Mouse (Mus musculus) hindbrain, embryonic 13.5 days (tissue): Measurements from ENCODE around the gene Zscan22. TPM values are rescaled to one million over a fixed set of nuclear protein-coding genes. Genes with fewer than 3 reads are reported as not detected.
"Not testable (repeated sequence)": the region's sequence is repeated elsewhere in the genome, so short reads cannot be mapped to it uniquely, and the experiment has no call there.

ENCODE experiments used
- ATAC-seq: fragments of 200-750 bp; cut with Nextera tagmentation; 2 replicates; pipeline ENCODE4 v1.8.0; 2017; ENCODE audit warnings: moderate TSS enrichment; ENCODE audit not compliant: low FRiP score
- H3K27ac ChIP-seq: fragments of 300-500 bp; sonication (generic); 2 replicates; pipeline ENCODE4 v1.5.1; 2015; ENCODE audit warnings: inconsistent platforms, mild to moderate bottlenecking, moderate library complexity
- H3K27me3 ChIP-seq: fragments of 300-500 bp; sonication (generic); 2 replicates; pipeline ENCODE4 v1.6.1; 2015; ENCODE audit warnings: mild to moderate bottlenecking, inconsistent platforms
- H3K36me3 ChIP-seq: fragments of 300-500 bp; sonication (generic); 2 replicates; pipeline ENCODE4 v1.6.1; 2015; ENCODE audit warnings: mild to moderate bottlenecking, inconsistent platforms
- H3K4me1 ChIP-seq: fragments of 300-500 bp; sonication (generic); replicated peaks from 2 replicates; pipeline ENCODE4 v1.6.1; 2015; ENCODE audit warnings: inconsistent platforms
- H3K4me2 ChIP-seq: fragments of 300-500 bp; sonication (generic); 2 replicates; pipeline ENCODE4 v1.6.1; 2015; ENCODE audit warnings: inconsistent platforms, mild to moderate bottlenecking, moderate library complexity
- H3K4me3 ChIP-seq: fragments of 300-500 bp; sonication (generic); 2 replicates; pipeline ENCODE4 v1.5.1; 2015; ENCODE audit warnings: mild to moderate bottlenecking, inconsistent platforms
- H3K9ac ChIP-seq: fragments of 300-500 bp; sonication (generic); 2 replicates; pipeline ENCODE4 v1.6.1; 2015; ENCODE audit warnings: mild to moderate bottlenecking, inconsistent platforms
- H3K9me3 ChIP-seq: fragments of 300-500 bp; sonication (generic); 2 replicates; pipeline ENCODE4 v1.6.1; 2016; ENCODE audit warnings: inconsistent platforms
- WGBS: fragments of 180-500 bp; shearing (Covaris S2); methylation state at CpG from one replicate; pipeline ENCODE4 v1.1.7; 2015; 5-methylcytosine and 5-hydroxymethylcytosine counted together
- polyA plus RNA-seq: library from polyadenylated mRNA; unstranded; fragments of >200 nt; fragmentation: Nextera tagmentation; extraction: Ambion mirVana; gene quantifications from 2 replicates; pipeline ENCODE4 v1.2.1, GENCODE M21; 2015

Zscan22 gene
- polyA plus RNA-seq: 10.6 and 10.9 TPM in 2 replicates

- Histone ChIP-seq H3K27ac (no peak within 1 kb of the TSS), H3K4me1 (peaks cover 16% of the 10 kb centered on the region), H3K27me3 (no peaks in the 10 kb centered on the region), H3K36me3 (peaks cover 6% of the 10 kb centered on the region), H3K4me2 (peak within 1 kb of the TSS; percentile 49), H3K9me3 (no peaks in the 10 kb centered on the region), H3K9ac (peak within 1 kb of the TSS; percentile 73), H3K4me3 (peak within 1 kb of the TSS; percentile 55)
- peak; percentile 98 for ATAC-seq
- 6% methylated on average over 36 of the region's 36 CpGs for WGBS
These were observed at the start of gene Zscan22 for GRCm38 (mm10) chr7:12897655-12898410. Gene Zscan22 (plus strand): TSS chr7:12897815.

GRCm38 (mm10) chr7:12874301-12874700, 23.3 kb upstream of the Zscan22 start:
- peaks cover 11% of the 10 kb centered on the region for H3K9me3 ChIP-seq
- H3K4me1 ChIP-seq: no peaks in the 10 kb centered on the region
- H3K4me3 ChIP-seq: no peak overlapping the region
- no peak for ATAC-seq
- 0 out of 2 replicates have a peak, but pooled peaks cover 6% of the 10 kb centered on the region for H3K27me3 ChIP-seq
- H3K9ac ChIP-seq: no peak overlapping the region
- 28% methylated on average over 3 of the region's 3 CpGs for WGBS
- no peak overlapping the region for H3K4me2 ChIP-seq
- H3K27ac ChIP-seq: no peak overlapping the region
- no peaks in the 10 kb centered on the region for H3K36me3 ChIP-seq

GRCm38 (mm10) chr7:12880036-12880435, 17.6 kb upstream of the Zscan22 start:
- peaks cover 23% of the 10 kb centered on the region for H3K4me1 ChIP-seq
- H3K4me3 ChIP-seq: no peak overlapping the region
- no peak for ATAC-seq
- H3K4me2 ChIP-seq: peak overlapping the region; percentile 83; the same call in 1 of the 2 replicates
- peaks cover 8% of the 10 kb centered on the region for H3K36me3 ChIP-seq
- H3K9ac ChIP-seq: no peak overlapping the region
- H3K27me3 ChIP-seq: 0 out of 2 replicates have a peak, but pooled peaks cover 3% of the 10 kb centered on the region
- H3K27ac ChIP-seq: no peak overlapping the region
- H3K9me3 ChIP-seq: 0 out of 2 replicates have a peak, but pooled peaks cover 3% of the 10 kb centered on the region

GRCm38 (mm10) chr7:12880497-12880896, 17.1 kb upstream of the Zscan22 start:
- Histone ChIP-seq H3K4me2 (peak overlapping the region; percentile 83), H3K9ac (peak overlapping the region; percentile 92), H3K4me1 (peaks cover 23% of the 10 kb centered on the region), H3K36me3 (peaks cover 12% of the 10 kb centered on the region), H3K4me3 (peak overlapping the region; percentile 77), H3K27ac (peak overlapping the region; percentile 49; the same call in 1 of the 2 replicates)
- peak; percentile 44 for ATAC-seq
- H3K27me3 ChIP-seq, H3K9me3 ChIP-seq: not testable (repeated sequence)
- 49% methylated on average over 8 of the region's 8 CpGs for WGBS

DNA sequence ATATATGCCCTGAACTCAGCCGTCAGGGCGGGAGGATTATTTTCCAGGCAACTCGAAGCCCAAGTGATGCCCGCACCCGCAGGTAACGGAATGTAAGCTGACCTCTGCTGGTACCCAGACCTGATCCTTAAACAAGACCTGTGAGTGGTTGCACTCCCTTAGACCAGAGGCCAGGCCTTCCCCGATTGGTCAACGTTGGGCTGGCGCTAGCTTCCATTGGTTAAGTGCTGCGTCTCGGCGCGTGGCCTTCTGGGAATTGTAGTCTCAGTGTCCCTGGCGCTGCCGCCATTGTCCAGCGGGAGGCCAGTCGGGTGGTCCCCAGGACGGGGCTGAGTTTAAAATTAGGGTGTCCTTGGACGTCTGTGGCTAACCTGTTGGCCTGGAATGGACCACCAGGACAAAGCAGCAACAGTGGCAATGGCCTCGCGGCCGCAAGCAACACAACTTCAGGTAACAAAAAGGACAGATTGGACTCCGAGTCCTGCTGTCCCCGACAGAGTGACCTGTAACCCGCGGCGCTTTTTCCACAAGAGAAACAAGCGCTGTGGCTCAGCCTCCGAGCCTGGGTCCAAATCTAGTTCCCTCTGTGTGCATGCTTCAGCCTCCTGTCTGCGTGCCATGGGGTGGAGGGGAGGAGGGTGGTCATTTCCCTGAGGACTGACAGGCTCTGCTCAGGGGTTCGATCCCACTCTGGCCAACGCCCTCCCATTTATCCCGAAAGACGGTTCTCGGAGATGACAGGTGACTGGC, 16.5 kb upstream of the Zscan22 start, which contains the start of gene Zfp128:
Zfp128 (plus strand) TSS at position 267 of the 750 bp plus-strand sequence.
- H3K4me1 ChIP-seq: peaks cover 23% of the 10 kb centered on the region
- H3K27ac ChIP-seq: peak within 1 kb of the TSS; percentile 49
- H3K36me3 ChIP-seq: peaks cover 18% of the 10 kb centered on the region
- peak within 1 kb of the TSS; percentile 77 for H3K4me3 ChIP-seq
- ATAC-seq: peak; percentile 98
- H3K9ac ChIP-seq: peak within 1 kb of the TSS; percentile 92
- H3K4me2 ChIP-seq: peak within 1 kb of the TSS; percentile 83
- WGBS: 1% methylated on average over 35 of the region's 35 CpGs
- no peaks in the 10 kb centered on the region for H3K27me3 ChIP-seq
- no peaks in the 10 kb centered on the region for H3K9me3 ChIP-seq

GRCm38 (mm10) chr7:12886563-12887266, 10.9 kb upstream of the Zscan22 start:
- H3K36me3 ChIP-seq: peaks cover 73% of the 10 kb centered on the region
- no peak overlapping the region for H3K4me2 ChIP-seq
- peaks cover 14% of the 10 kb centered on the region for H3K4me1 ChIP-seq
- no peak overlapping the region for H3K27ac ChIP-seq
- no peak overlapping the region for H3K9ac ChIP-seq
- WGBS: 95% methylated on average over 12 of the region's 12 CpGs
- H3K9me3 ChIP-seq: no peaks in the 10 kb centered on the region
- no peaks in the 10 kb centered on the region for H3K27me3 ChIP-seq
- ATAC-seq: no peak
- no peak overlapping the region for H3K4me3 ChIP-seq

DNA sequence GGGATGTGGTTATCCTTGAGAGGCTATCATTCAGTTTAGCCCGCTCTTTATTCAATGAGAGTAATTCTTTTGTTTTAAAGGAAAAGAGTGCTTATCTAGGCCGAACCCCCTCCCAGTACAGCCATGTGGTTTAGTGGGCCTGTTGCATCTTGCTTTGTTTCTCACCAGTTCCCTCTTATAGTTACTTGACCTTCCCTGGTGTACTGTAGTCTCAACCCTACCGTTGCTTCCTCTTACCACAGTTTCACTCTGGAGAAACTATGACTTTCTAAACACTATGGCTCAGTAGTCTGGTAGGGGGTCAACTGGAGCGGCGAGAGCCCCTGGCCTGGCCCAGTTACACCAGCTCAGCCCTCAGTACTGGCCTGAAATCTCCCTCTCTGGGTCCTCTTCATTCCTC, 10.0 kb upstream of the Zscan22 start:
- Histone ChIP-seq H3K9me3 (no peaks in the 10 kb centered on the region), H3K36me3 (peaks cover 81% of the 10 kb centered on the region)

GRCm38 (mm10) chr7:12890928-12891327, 6.7 kb upstream of the Zscan22 start:
- ATAC-seq: no peak
- Histone ChIP-seq H3K9ac (no peak overlapping the region), H3K9me3 (no peaks in the 10 kb centered on the region), H3K4me3 (no peak overlapping the region), H3K4me2 (no peak overlapping the region), H3K27me3 (no peaks in the 10 kb centered on the region), H3K36me3 (peaks cover 65% of the 10 kb centered on the region), H3K4me1 (no peaks in the 10 kb centered on the region), H3K27ac (no peak overlapping the region)
- WGBS: 93% methylated on average over 14 of the region's 14 CpGs

More for the DNA sequence above, 10.0 kb upstream of the Zscan22 start:
- Histone ChIP-seq H3K27ac (no peak overlapping the region), H3K4me2 (no peak overlapping the region), H3K27me3 (no peaks in the 10 kb centered on the region), H3K4me3 (no peak overlapping the region), H3K4me1 (peaks cover 6% of the 10 kb centered on the region), H3K9ac (no peak overlapping the region)
- WGBS: 98% methylated on average over 5 of the region's 5 CpGs
- ATAC-seq: no peak

DNA sequence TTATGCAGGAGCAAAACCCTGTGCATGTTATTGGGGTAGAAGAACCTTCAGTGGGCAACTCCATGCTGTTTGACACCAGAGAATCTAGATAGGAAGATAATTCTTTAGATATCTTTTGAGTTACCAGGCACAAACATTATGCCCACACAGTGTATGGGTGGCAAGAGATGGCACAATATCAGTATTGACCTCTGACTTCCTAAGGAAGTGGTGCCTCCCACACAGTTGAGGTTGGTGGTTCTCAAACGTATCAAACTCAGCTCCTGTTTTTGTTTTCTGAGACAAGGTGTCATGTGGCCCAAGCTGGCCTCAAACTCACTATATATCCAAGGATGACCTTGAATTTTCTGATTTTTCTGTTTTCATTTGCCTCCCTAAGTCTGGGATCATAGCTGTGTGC, 6.3 kb upstream of the Zscan22 start:
- 88% methylated on average over 1 of the region's 1 CpGs for WGBS
- no peak overlapping the region for H3K4me3 ChIP-seq
- no peak overlapping the region for H3K27ac ChIP-seq
- no peak overlapping the region for H3K9ac ChIP-seq
- no peaks in the 10 kb centered on the region for H3K4me1 ChIP-seq
- no peak for ATAC-seq
- H3K9me3 ChIP-seq: no peaks in the 10 kb centered on the region
- no peak overlapping the region for H3K4me2 ChIP-seq
- H3K27me3 ChIP-seq: no peaks in the 10 kb centered on the region
- peaks cover 61% of the 10 kb centered on the region for H3K36me3 ChIP-seq

- no peak for ATAC-seq
- peaks cover 39% of the 10 kb centered on the region for H3K36me3 ChIP-seq
- no peak overlapping the region for H3K27ac ChIP-seq
- no peak overlapping the region for H3K4me2 ChIP-seq
- H3K4me1 ChIP-seq: peaks cover 16% of the 10 kb centered on the region
- WGBS: 93% methylated on average over 5 of the region's 5 CpGs
- no peak overlapping the region for H3K4me3 ChIP-seq
- H3K27me3 ChIP-seq: no peaks in the 10 kb centered on the region
- no peaks in the 10 kb centered on the region for H3K9me3 ChIP-seq
- H3K9ac ChIP-seq: no peak overlapping the region
These were observed 3.9 kb downstream of the Zscan22 start for GRCm38 (mm10) chr7:12901517-12901916.

DNA sequence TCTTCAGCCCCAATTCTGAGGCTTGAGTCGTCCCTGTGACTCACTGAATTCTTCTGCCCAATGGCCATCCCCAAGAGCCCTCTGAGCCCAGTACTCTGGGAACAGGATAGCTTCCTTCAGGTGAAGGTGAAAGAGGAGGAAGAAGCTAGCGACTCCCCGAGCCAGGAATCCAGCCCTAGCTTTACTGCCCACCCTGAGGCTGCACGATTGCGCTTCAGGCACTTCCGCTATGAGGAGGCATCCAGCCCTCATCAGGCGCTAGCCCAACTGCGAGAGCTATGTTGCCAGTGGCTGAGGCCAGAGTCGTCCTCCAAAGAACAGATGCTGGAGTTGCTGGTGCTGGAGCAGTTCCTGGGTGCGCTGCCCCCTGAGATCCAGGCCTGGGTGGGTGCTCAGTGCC, 6.0 kb downstream of the Zscan22 start:
- Histone ChIP-seq H3K27me3 (no peaks in the 10 kb centered on the region), H3K4me2 (no peak overlapping the region), H3K4me1 (peaks cover 10% of the 10 kb centered on the region), H3K27ac (no peak overlapping the region), H3K4me3 (no peak overlapping the region), H3K36me3 (peaks cover 60% of the 10 kb centered on the region), H3K9ac (0 out of 2 replicates have a peak overlapping the region, but pooled peaks have one; percentile 39), H3K9me3 (no peaks in the 10 kb centered on the region)
- WGBS: 66% methylated on average over 10 of the region's 10 CpGs
- ATAC-seq: no peak

DNA sequence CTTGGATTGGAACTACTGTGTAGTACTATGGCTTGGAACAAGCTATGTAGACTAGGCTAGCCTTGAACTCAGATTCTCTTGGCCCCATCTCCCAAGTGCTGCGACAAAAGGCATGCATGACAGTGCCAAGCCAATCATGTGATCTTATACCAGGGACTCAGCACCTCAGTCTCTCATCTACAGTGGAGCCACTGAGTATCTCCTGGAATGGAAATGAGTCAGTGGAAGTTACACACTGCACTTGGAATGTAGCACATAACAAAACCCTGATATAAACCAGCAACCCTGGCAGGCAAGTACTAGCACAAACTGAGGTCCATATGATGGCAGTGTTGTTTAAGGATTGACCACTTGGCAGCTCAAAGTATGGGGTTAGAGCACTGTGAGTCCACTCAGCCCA, 7.5 kb downstream of the Zscan22 start:
- H3K27me3 ChIP-seq: no peaks in the 10 kb centered on the region
- no peak for ATAC-seq
- peaks cover 8% of the 10 kb centered on the region for H3K4me1 ChIP-seq
- H3K4me3 ChIP-seq: no peak overlapping the region
- WGBS: 96% methylated on average over 1 of the region's 1 CpGs
- H3K27ac ChIP-seq: no peak overlapping the region
- no peak overlapping the region for H3K9ac ChIP-seq
- H3K36me3 ChIP-seq: peaks cover 66% of the 10 kb centered on the region
- no peaks in the 10 kb centered on the region for H3K9me3 ChIP-seq
- H3K4me2 ChIP-seq: no peak overlapping the region
